Mouse (Mus musculus) MEL (cell line): Measurements from ENCODE around the gene Tcte1.

ENCODE experiments used
- CTCF ChIP-seq, 3 experiments: IDR thresholded peaks in 2 of 3; conservative IDR thresholded peaks in 1 of 3; 2 replicates each; pipeline ENCODE4 v1.5.1; 2011 to 2012; ENCODE audit warnings: low read length in 3 of 3, low read depth in 2 of 3, mild to moderate bottlenecking in 2 of 3, improper control_type of control experiment in 1 of 3, inconsistent platforms in 1 of 3, mixed read lengths in 1 of 3, moderate library complexity in 1 of 3; ENCODE audit not compliant: control insufficient read depth in 1 of 3, insufficient read depth in 1 of 3, poor library complexity in 1 of 3, severe bottlenecking in 1 of 3
- E2F4 ChIP-seq: IDR thresholded peaks from 2 replicates; pipeline ENCODE4 v1.6.1; 2011; ENCODE audit warnings: low read depth, low read length, improper control_type of control experiment, borderline replicate concordance
- POLR2A ChIP-seq, 2 experiments: IDR thresholded peaks; 2 replicates each; pipeline ENCODE4 v1.6.1; 2011 to 2012; ENCODE audit warnings: low read length in 2 of 2, mild to moderate bottlenecking in 2 of 2, control low read depth in 1 of 2, improper control_type of control experiment in 1 of 2, low read depth in 1 of 2, moderate library complexity in 1 of 2; ENCODE audit not compliant: control insufficient read depth in 1 of 2, insufficient read depth in 1 of 2, poor library complexity in 1 of 2

DNA sequence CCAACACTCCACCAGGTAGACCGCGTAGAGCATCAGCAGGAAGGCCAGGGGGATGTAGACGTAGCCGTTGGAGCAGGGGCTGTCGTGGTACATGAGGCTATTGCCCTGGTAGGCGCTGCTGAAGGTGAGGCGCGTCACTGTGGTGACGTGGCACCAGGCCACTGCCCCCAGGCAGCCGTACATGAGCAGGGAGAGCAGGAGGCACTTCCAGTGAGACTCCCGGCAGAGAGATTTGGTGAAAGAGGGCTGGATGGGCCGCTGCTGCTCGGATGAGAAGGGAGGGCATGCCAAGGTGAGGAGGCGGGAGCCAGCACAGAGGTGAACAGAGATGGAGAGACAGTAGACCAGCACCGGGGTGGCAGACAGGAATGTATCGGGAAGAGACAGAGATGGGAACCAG is 23.7 kb downstream of the Tcte1 start:
- TF ChIP-seq POLR2A (IDR thresholded peaks at IDR 0.05; ENCODE audit: control insufficient read depth in 1 of 2, insufficient read depth in 1 of 2, low read depth in 1 of 2, low read length in 2 of 2, poor library complexity in 1 of 2) = no peak
- TF ChIP-seq CTCF (IDR thresholded peaks at IDR 0.05 in 2 of 3, conservative IDR thresholded peaks at IDR 0.05 in 1 of 3; ENCODE audit: control insufficient read depth in 1 of 3, insufficient read depth in 1 of 3, low read depth in 2 of 3, low read length in 3 of 3, poor library complexity in 1 of 3, severe bottlenecking in 1 of 3) = no peak
- no peak for TF ChIP-seq E2F4
